Mouse (Mus musculus) kidney, embryonic 16.5 days (tissue): ENCODE data around the gene Rab11fip4. TPM values are rescaled to one million over a fixed set of nuclear protein-coding genes. Genes with fewer than 3 reads are reported as not detected.
A peak's percentile ranks its signal among the peaks of the same experiment; 100 is the strongest.

Experiments
- ATAC-seq: fragments of 200-750 bp; cut with Nextera tagmentation; 2 replicates; pipeline ENCODE4 v1.8.0; 2017; ENCODE audit warnings: moderate TSS enrichment; ENCODE audit not compliant: low FRiP score, low TSS enrichment
- H3K27ac ChIP-seq: fragments of 300-500 bp; sonication (generic); 2 replicates; pipeline ENCODE4 v1.5.1; 2014; ENCODE audit warnings: low read length
- H3K27me3 ChIP-seq: fragments of 300-500 bp; sonication (generic); 2 replicates; pipeline ENCODE4 v1.6.1; 2014; ENCODE audit warnings: low read length, control low read depth, mixed read lengths; ENCODE audit not compliant: insufficient read depth
- H3K36me3 ChIP-seq: fragments of 300-500 bp; sonication (generic); 2 replicates; pipeline ENCODE4 v1.6.1; 2014; ENCODE audit warnings: low read length, control low read depth, mixed read lengths; ENCODE audit not compliant: insufficient read depth
- H3K4me1 ChIP-seq: fragments of 300-500 bp; sonication (generic); 2 replicates; pipeline ENCODE4 v1.6.1; 2014; ENCODE audit warnings: low read length, control low read depth, mixed read lengths; ENCODE audit not compliant: insufficient read depth
- H3K4me2 ChIP-seq: fragments of 300-500 bp; sonication (generic); replicated peaks from 2 replicates; pipeline ENCODE4 v1.6.1; 2014; ENCODE audit warnings: low read depth, low read length
- H3K4me3 ChIP-seq: fragments of 300-500 bp; sonication (generic); 2 replicates; pipeline ENCODE4 v1.5.1; 2014; ENCODE audit warnings: mild to moderate bottlenecking, low read length
- H3K9ac ChIP-seq: fragments of 300-500 bp; sonication (generic); replicated peaks from 2 replicates; pipeline ENCODE4 v1.6.1; 2014; ENCODE audit warnings: low read length
- H3K9me3 ChIP-seq: fragments of 300-500 bp; sonication (generic); 2 replicates; pipeline ENCODE4 v1.6.1; 2016; ENCODE audit warnings: low read length, control low read depth
- WGBS: fragments of 180-500 bp; shearing (Covaris S2); extraction: QIAGEN DNeasy Blood & Tissue Kit; methylation state at CpG from one replicate; pipeline ENCODE4 v1.1.7; 2014; 5-methylcytosine and 5-hydroxymethylcytosine counted together
- polyA plus RNA-seq: library from polyadenylated mRNA; unstranded; fragments of >200 nt; fragmentation: Nextera tagmentation; extraction: Ambion mirVana; gene quantifications from 2 replicates; pipeline ENCODE4 v1.2.1, GENCODE M21; 2015

Rab11fip4 gene
- polyA plus RNA-seq, 1 experiment from 2014 or later: 11.4 TPM

- peak overlapping the region; percentile 25 for H3K27ac ChIP-seq
- H3K9me3 ChIP-seq: no peaks in the 10 kb centered on the region
- 30% methylated on average over 6 of the region's 6 CpGs for WGBS
- H3K36me3 ChIP-seq: no peaks in the 10 kb centered on the region
- peak overlapping the region; percentile 100 for H3K4me2 ChIP-seq
- peak overlapping the region; percentile 80 for H3K4me3 ChIP-seq
- no peak overlapping the region for H3K9ac ChIP-seq
- no peak for ATAC-seq
- H3K27me3 ChIP-seq: peaks cover 13% of the 10 kb centered on the region; the same call in 1 of the 2 replicates
- peaks cover 48% of the 10 kb centered on the region for H3K4me1 ChIP-seq
These were observed 122.2 kb downstream of the Rab11fip4 start for GRCm38 (mm10) chr11:79713184-79713583.

- Histone ChIP-seq H3K27me3 (peaks cover 13% of the 10 kb centered on the region; the same call in 1 of the 2 replicates), H3K4me1 (peaks cover 48% of the 10 kb centered on the region), H3K9me3 (no peaks in the 10 kb centered on the region), H3K4me2 (peak overlapping the region; percentile 100), H3K4me3 (peak overlapping the region; percentile 80; the same call in 1 of the 2 replicates), H3K36me3 (no peaks in the 10 kb centered on the region), H3K27ac (peak overlapping the region; percentile 30), H3K9ac (no peak overlapping the region)
- WGBS: 45% methylated on average over 4 of the region's 4 CpGs
- no peak for ATAC-seq
These were observed 122.7 kb downstream of the Rab11fip4 start for GRCm38 (mm10) chr11:79713678-79714077.

GRCm38 (mm10) chr11:79714082-79714742 is 123.2 kb downstream of the Rab11fip4 start:
- Histone ChIP-seq H3K27me3 (peaks cover 13% of the 10 kb centered on the region; the same call in 1 of the 2 replicates), H3K9me3 (no peaks in the 10 kb centered on the region), H3K4me1 (peaks cover 48% of the 10 kb centered on the region), H3K36me3 (no peaks in the 10 kb centered on the region), H3K9ac (no peak overlapping the region), H3K4me3 (no peak overlapping the region), H3K27ac (peak overlapping the region; percentile 30; the same call in 1 of the 2 replicates), H3K4me2 (peak overlapping the region; percentile 24; the same call in 1 of the 2 replicates)
- 52% methylated on average over 13 of the region's 13 CpGs for WGBS
- ATAC-seq: no peak

GRCm38 (mm10) chr11:79714743-79715110 is 123.7 kb downstream of the Rab11fip4 start:
- H3K27me3 ChIP-seq: peaks cover 9% of the 10 kb centered on the region; the same call in 1 of the 2 replicates
- ATAC-seq: no peak
- peak overlapping the region; percentile 24; the same call in 1 of the 2 replicates for H3K4me2 ChIP-seq
- H3K36me3 ChIP-seq: no peaks in the 10 kb centered on the region
- WGBS: 78% methylated on average over 6 of the region's 6 CpGs
- no peak overlapping the region for H3K9ac ChIP-seq
- no peaks in the 10 kb centered on the region for H3K9me3 ChIP-seq
- H3K27ac ChIP-seq: no peak overlapping the region
- peaks cover 48% of the 10 kb centered on the region for H3K4me1 ChIP-seq
- no peak overlapping the region for H3K4me3 ChIP-seq

DNA sequence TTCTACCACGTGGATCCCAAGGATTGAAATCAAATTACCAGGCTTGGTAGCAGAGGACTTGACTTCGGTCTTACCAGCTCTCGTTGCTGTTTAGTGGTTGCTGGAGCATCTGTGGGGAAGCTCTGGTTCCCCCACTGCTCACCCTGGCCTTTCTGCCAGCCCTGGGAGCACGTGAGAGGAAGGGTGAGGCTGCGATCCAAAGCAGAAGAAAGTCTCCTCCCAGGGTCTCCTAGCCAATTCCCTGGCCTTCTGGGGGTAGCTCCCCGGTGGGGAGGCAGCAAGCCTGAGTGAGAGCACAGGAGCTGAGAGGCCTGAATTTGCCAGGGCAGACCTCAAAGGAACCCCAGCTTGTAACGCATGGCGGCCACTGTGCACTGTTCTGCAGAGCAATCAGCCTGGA is 124.3 kb downstream of the Rab11fip4 start:
- no peak for ATAC-seq
- 77% methylated on average over 8 of the region's 8 CpGs for WGBS
- peak overlapping the region; percentile 37 for H3K9ac ChIP-seq
- H3K9me3 ChIP-seq: no peaks in the 10 kb centered on the region
- no peak overlapping the region for H3K27ac ChIP-seq
- no peaks in the 10 kb centered on the region for H3K36me3 ChIP-seq
- H3K4me1 ChIP-seq: peaks cover 48% of the 10 kb centered on the region
- 0 out of 2 replicates have a peak, but pooled peaks cover 3% of the 10 kb centered on the region for H3K27me3 ChIP-seq
- H3K4me3 ChIP-seq: no peak overlapping the region
- no peak overlapping the region for H3K4me2 ChIP-seq

- H3K4me1 ChIP-seq: peaks cover 48% of the 10 kb centered on the region
- no peak overlapping the region for H3K4me3 ChIP-seq
- no peak overlapping the region for H3K27ac ChIP-seq
- ATAC-seq: no peak
- 84% methylated on average over 6 of the region's 6 CpGs for WGBS
- H3K4me2 ChIP-seq: no peak overlapping the region
- H3K27me3 ChIP-seq: 0 out of 2 replicates have a peak, but pooled peaks cover 2% of the 10 kb centered on the region
- peak overlapping the region; percentile 37 for H3K9ac ChIP-seq
- H3K36me3 ChIP-seq: no peaks in the 10 kb centered on the region
- H3K9me3 ChIP-seq: no peaks in the 10 kb centered on the region
These were observed 124.9 kb downstream of the Rab11fip4 start for GRCm38 (mm10) chr11:79715733-79716452.

GRCm38 (mm10) chr11:79716453-79716749 is 125.4 kb downstream of the Rab11fip4 start:
- Histone ChIP-seq H3K4me2 (no peak overlapping the region), H3K27me3 (0 out of 2 replicates have a peak, but pooled peaks cover 2% of the 10 kb centered on the region), H3K9me3 (no peaks in the 10 kb centered on the region), H3K9ac (no peak overlapping the region), H3K4me3 (no peak overlapping the region), H3K36me3 (no peaks in the 10 kb centered on the region), H3K27ac (no peak overlapping the region), H3K4me1 (peaks cover 48% of the 10 kb centered on the region)
- ATAC-seq: no peak
- 62% methylated on average over 2 of the region's 2 CpGs for WGBS

- H3K36me3 ChIP-seq: no peaks in the 10 kb centered on the region
- no peak for ATAC-seq
- no peak overlapping the region for H3K4me3 ChIP-seq
- no peaks in the 10 kb centered on the region for H3K27me3 ChIP-seq
- WGBS: 53% methylated on average over 3 of the region's 3 CpGs
- peaks cover 40% of the 10 kb centered on the region for H3K4me1 ChIP-seq
- no peak overlapping the region for H3K9ac ChIP-seq
- no peak overlapping the region for H3K4me2 ChIP-seq
- H3K9me3 ChIP-seq: no peaks in the 10 kb centered on the region
- H3K27ac ChIP-seq: no peak overlapping the region
These were observed 126.3 kb downstream of the Rab11fip4 start for GRCm38 (mm10) chr11:79717271-79717670.

GRCm38 (mm10) chr11:79717801-79718200 is 126.8 kb downstream of the Rab11fip4 start:
- no peaks in the 10 kb centered on the region for H3K27me3 ChIP-seq
- H3K36me3 ChIP-seq: no peaks in the 10 kb centered on the region
- no peak overlapping the region for H3K4me3 ChIP-seq
- peaks cover 34% of the 10 kb centered on the region for H3K4me1 ChIP-seq
- 76% methylated on average over 7 of the region's 7 CpGs for WGBS
- ATAC-seq: no peak
- no peak overlapping the region for H3K9ac ChIP-seq
- H3K27ac ChIP-seq: no peak overlapping the region
- no peaks in the 10 kb centered on the region for H3K9me3 ChIP-seq
- H3K4me2 ChIP-seq: no peak overlapping the region

- no peaks in the 10 kb centered on the region for H3K9me3 ChIP-seq
- no peaks in the 10 kb centered on the region for H3K36me3 ChIP-seq
- H3K4me1 ChIP-seq: peaks cover 30% of the 10 kb centered on the region
- no peak for ATAC-seq
- no peak overlapping the region for H3K9ac ChIP-seq
- H3K27ac ChIP-seq: no peak overlapping the region
- no peak overlapping the region for H3K4me3 ChIP-seq
- no peak overlapping the region for H3K4me2 ChIP-seq
- 65% methylated on average over 6 of the region's 6 CpGs for WGBS
- no peaks in the 10 kb centered on the region for H3K27me3 ChIP-seq
These were observed 127.2 kb downstream of the Rab11fip4 start for GRCm38 (mm10) chr11:79718202-79718601.
